Mouse (Mus musculus) cortical plate, adult 2 months (tissue): ENCODE results near the gene Lmo7. TPM values are rescaled to one million over a fixed set of nuclear protein-coding genes. Genes with fewer than 3 reads are reported as not detected.

Experiments
- H3K27ac ChIP-seq: fragments of 200-500 bp; 2 replicates; pipeline ENCODE4 v1.5.1; 2012; ENCODE audit warnings: low read length, control low read depth, inconsistent platforms; ENCODE audit not compliant: insufficient read depth
- H3K4me1 ChIP-seq: fragments of 200-500 bp; 2 replicates; pipeline ENCODE4 v1.6.1; 2011; ENCODE audit warnings: low read length; ENCODE audit not compliant: control insufficient read depth, insufficient read depth
- H3K4me3 ChIP-seq: fragments of 200-500 bp; 2 replicates; pipeline ENCODE4 v1.5.1; 2011; ENCODE audit warnings: mild to moderate bottlenecking, low read length, control low read depth; ENCODE audit not compliant: insufficient read depth
- CTCF ChIP-seq: fragments of 200-500 bp; IDR thresholded peaks from 2 replicates; pipeline ENCODE4 v1.5.1; 2011; ENCODE audit warnings: mild to moderate bottlenecking, control low read depth, low read length; ENCODE audit not compliant: insufficient read depth; ENCODE audit errors: extremely low read depth
- POLR2A ChIP-seq: fragments of 200-500 bp; IDR thresholded peaks from 2 replicates; pipeline ENCODE4 v1.6.1; 2011; ENCODE audit warnings: mild to moderate bottlenecking, low read length, control low read depth; ENCODE audit not compliant: insufficient read depth; ENCODE audit errors: extremely low read depth
- polyA plus RNA-seq: library from polyadenylated mRNA; depleted of rRNA; stranded (reverse); fragments of >200 nt; gene quantifications from 2 replicates; pipeline ENCODE4 v1.2.3, GENCODE M21; 2012

Lmo7 gene
- polyA plus RNA-seq, 1 experiment, result 30.9 TPM

DNA sequence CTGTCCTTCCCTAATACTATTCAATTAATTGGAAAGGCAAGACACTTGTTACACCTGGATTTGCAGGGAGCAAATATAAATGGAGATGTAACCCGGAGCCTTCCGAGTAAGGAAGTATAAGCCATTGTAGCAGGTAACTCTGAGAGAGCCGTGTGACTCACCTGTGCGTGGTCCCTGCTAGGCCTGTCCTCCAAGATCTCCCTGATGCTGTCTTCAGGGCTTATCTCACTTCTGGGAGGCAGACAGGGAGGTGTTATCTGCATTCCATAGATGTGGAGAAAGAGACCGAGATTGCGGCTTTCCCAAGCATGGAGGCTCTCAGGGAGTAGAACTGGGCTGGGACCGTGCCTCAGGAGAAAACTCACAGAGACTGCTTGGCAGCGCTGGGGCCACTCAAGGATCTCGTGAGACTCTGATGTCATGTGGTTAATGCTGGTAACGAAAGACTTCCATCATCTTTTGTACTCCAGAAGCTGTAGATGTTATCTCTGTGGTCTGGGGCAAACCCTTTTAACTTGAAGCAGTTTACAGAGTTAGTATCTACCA, 162.2 kb downstream of the Lmo7 start:
- Histone ChIP-seq H3K4me1 (no peaks in the 10 kb centered on the region), H3K4me3 (no peak overlapping the region), H3K27ac (no peak overlapping the region)
- TF ChIP-seq CTCF (no peak), POLR2A (no peak)

DNA sequence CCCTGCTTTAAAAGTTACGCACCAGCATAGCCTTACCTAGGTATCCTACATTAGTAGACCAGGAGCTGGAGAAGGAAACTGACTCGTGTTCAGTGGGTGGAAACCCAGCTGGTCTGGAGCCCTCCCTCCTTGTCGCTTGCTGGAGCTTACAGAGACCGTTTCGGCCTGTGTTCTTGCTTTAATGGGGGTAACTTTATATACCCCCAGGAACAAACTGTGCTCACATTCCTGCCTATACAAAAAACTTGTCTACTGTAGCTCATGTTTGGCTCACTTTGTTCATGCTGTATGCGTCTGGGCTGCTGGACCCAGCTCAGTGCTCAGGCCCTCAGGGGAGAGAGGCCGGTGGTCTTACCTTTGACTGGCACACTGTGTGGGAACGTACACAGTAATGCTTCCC, 162.7 kb downstream of the Lmo7 start:
- no peaks in the 10 kb centered on the region for H3K4me1 ChIP-seq
- H3K27ac ChIP-seq, result no peak overlapping the region
- TF ChIP-seq CTCF (no peak), POLR2A (no peak)
- H3K4me3 ChIP-seq, result no peak overlapping the region

DNA sequence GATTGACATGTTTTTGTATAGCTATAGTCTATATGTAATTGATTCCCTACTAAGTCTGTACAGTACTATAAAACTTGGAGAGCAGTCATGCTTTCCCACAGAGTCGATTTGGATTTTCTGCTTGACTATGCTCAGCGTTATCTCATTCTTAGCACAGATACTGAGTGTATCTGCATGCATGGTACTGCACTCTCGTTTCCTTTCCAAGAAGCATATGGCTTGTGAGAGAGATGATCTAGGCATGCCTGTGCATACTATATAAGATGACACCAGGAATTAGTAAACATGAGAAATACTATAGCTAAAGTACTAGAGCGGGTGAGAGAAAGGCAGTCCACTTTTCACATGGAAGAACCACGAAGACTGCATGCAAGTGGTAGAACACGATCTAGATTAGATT, 163.5 kb downstream of the Lmo7 start:
- Histone ChIP-seq H3K27ac (no peak overlapping the region), H3K4me3 (no peak overlapping the region), H3K4me1 (no peaks in the 10 kb centered on the region)
- TF ChIP-seq CTCF (no peak), POLR2A (no peak)

DNA sequence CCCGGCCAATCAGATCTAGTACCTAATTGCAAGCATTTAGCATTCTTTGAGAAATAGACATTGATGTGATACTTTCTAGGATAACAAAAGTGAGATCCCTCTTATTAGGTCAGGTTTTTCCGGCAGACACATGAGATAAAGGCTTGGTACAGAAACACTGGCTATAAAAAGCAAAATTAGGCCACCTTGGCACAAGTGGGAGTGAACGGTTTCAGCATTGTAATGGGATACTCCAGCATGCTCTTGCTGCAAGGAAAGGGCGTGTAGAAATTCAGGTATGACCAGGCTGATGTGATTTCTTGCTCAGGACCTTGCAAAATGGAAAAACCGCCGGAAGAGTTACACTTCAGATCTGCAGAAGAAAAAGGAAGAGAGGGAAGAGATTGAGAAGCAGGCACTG, 168.5 kb downstream of the Lmo7 start:
- no peak overlapping the region for H3K27ac ChIP-seq
- TF ChIP-seq CTCF (no peak), POLR2A (no peak)
- no peaks in the 10 kb centered on the region for H3K4me1 ChIP-seq
- H3K4me3 ChIP-seq, result no peak overlapping the region

DNA sequence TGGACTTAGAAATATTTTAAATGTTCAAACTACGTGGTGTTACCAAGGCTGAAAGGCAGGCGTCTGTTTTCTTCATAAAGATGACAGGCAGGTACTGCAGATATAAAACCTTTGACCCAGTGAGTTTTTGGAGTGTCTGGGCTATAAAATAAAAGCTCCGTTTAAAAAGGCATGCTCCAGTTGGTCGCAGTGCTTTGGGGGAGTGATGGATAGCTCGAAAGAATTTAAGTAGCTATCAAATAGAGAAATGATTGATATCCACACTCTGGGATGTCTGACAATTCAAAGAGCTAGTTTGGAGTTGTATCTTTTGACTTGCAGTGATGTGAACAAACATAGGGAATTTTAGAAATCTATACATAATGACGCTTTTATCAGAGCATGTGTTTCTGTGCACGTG, 171.7 kb downstream of the Lmo7 start:
- H3K27ac ChIP-seq, result no peak overlapping the region
- H3K4me3 ChIP-seq, result no peak overlapping the region
- TF ChIP-seq POLR2A (no peak), CTCF (no peak)

DNA sequence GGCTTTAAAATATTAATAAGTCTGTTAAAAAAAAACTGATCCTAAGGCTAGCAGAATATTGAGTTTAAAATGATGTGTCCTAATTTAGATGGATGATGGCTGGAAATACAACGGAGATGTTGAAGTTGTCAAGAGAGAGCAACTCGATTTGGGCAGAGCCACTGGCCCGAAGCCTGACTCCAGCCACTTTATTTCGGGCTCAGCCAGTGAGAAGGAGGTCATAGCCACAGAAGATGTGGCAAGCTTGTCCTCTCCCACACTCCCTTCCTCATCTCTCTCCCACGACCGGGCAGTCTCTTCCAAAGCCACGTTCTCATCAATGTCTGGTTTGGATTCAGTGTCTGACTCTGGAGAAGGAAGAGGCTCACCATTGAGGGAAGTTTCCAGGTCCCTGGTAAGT, 172.2 kb downstream of the Lmo7 start:
- Histone ChIP-seq H3K27ac (no peak overlapping the region), H3K4me3 (no peak overlapping the region), H3K4me1 (peaks cover 2% of the 10 kb centered on the region; the same call in 1 of the 2 replicates)
- no peak for TF ChIP-seq CTCF
- no peak for TF ChIP-seq POLR2A

More for the DNA sequence above, 171.7 kb downstream of the Lmo7 start:
- peaks cover 2% of the 10 kb centered on the region; the same call in 1 of the 2 replicates for H3K4me1 ChIP-seq

DNA sequence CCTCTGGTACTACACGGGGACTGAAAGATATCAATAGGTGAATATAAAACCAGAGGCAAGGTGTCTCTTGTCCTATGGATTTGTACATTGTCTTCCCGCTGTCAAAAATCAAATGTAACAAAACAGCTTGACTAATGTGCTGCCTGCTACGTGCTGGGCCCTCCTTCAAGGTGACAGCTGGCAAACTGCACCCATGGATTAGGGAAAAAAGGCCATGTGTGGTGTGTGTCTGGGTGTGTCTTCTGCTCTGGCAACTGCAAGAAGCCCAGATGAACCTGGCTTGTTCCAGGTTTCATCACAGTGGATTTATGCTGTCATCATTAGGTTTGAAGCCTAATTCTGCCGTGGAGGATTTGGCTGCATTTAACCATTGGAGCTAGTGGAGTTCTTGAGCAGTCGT, 174.0 kb downstream of the Lmo7 start:
- Histone ChIP-seq H3K4me3 (no peak overlapping the region), H3K4me1 (peaks cover 2% of the 10 kb centered on the region; the same call in 1 of the 2 replicates), H3K27ac (no peak overlapping the region)
- TF ChIP-seq CTCF (no peak), POLR2A (no peak)

DNA sequence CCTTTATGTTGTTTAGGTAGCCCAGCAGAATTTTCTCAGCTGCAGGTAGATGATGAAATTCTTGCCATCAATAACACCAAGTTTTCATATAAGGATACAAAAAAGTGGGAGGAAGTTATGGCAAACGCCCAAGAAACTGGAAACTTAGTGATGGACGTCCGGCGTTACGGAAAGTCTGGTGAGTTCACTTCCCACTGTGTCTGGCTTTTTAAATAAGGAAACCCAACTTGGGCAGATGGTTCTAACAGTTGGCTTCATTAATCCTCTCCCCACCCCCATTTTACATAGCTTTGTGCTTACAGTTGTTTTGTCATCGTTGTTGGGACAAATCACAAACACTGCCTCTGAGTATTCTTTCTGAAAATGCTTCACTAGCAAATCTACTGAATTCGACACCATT, 182.2 kb downstream of the Lmo7 start:
- Histone ChIP-seq H3K4me3 (no peak overlapping the region), H3K27ac (no peak overlapping the region)
- no peak for TF ChIP-seq POLR2A

DNA sequence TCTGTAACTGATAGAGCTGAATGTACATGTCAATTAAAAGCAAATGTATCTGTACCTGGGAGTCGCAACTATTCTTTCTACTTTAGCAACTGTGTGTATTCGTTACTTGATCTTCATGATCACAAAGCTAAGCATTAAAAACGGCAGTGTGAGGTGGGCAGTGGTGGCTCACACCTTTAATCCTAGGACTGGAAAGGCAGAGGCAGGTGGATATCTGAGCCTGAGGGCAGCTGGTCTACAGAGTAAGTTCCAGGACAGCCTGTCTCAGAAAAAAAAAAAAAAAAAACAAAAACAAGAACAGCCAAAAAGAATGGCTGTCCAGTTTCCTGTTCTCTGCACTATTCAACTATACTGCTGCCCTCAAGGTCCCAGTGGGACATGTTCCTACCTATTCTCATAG, 182.6 kb downstream of the Lmo7 start:
- no peak for TF ChIP-seq CTCF
- TF ChIP-seq POLR2A, result no peak
- H3K4me1 ChIP-seq, result no peaks in the 10 kb centered on the region
- H3K27ac ChIP-seq, result no peak overlapping the region
- H3K4me3 ChIP-seq, result no peak overlapping the region

More for the DNA sequence above, 182.2 kb downstream of the Lmo7 start:
- no peaks in the 10 kb centered on the region for H3K4me1 ChIP-seq

DNA sequence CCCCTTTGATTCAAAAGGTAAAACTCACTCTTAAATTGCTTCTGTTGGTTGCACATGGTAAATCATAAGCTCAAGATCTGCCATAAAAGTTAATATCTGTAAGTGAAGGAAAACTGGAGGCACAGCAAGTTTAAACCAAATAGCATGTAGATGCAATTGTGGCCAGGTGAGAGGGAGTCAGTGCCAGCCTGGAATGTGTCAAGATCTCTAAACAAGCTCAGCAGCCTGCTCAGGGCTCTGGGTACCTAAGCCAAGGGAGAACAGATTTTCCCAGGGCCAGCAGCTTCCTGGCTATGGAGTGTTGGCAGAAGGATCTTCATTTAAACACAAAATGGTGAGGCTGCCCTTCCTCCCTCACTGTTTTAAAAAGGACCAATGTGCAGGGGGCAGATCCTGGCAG, 184.6 kb downstream of the Lmo7 start:
- no peak overlapping the region for H3K27ac ChIP-seq
- no peak overlapping the region for H3K4me3 ChIP-seq
- no peaks in the 10 kb centered on the region for H3K4me1 ChIP-seq
- TF ChIP-seq CTCF (no peak), POLR2A (no peak)
